Mouse (Mus musculus): Measurements from ENCODE around the gene Eif2ak4.

Gene Eif2ak4

GRCm38 (mm10) chr2:118404336-118404735 lies 15.9 kb downstream of the Eif2ak4 start:
- DNase-seq (ENCODE audit: extremely low read depth, low read depth, low spot score), result no peak

DNA sequence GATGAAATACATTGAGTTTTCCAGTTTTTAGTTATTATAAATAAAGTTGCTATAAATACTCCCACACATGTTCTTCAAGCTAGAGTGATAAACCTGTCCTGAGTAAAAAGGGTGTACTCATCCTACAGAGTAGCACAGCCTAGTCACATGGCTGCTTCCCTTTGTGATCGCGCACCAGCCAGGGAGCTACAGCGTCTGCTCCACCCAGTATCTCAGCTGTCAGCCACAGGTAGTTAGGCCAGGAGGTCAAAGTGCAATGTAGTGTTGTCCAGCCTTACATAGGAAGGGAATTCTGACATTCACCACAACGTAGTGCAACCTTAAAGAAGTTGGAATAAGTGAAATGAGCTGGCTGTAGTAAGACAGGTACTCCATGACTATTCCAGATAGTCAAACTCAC lies 17.1 kb downstream of the Eif2ak4 start:
- DNase-seq (ENCODE audit: extremely low read depth, low read depth, low spot score), result no peak

GRCm38 (mm10) chr2:118406811-118407210 lies 18.4 kb downstream of the Eif2ak4 start:
- no peak for DNase-seq (ENCODE audit: extremely low read depth, low read depth, low spot score)

DNA sequence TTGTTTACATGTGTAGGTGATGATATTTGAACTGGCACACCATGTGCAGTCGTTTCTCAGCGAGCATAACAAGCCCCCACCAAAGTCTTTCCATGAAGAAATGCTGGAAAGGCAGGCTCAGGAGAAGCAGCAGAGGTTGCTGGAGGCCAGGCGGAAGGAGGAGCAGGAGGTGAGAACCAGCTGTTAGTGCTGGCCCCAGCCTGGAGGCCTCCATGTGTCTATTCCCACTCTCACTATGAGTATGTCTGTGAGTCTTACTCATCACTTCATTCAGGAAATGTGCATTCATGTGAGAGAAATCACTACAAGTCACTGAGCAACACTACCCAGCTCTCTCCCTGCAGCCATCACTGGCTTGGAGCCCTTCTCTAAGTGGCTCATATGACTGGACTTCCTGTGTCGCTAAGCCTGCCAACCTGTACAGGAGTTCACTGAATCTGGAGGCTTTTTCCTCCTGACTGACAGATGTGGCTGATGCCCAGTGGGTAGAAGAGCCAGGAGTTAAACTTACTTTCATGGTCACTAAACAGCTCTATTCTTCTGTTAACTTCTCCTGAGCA lies 20.0 kb downstream of the Eif2ak4 start:
- DNase-seq (ENCODE audit: extremely low read depth, low read depth, low spot score), result no peak

- DNase-seq (ENCODE audit: extremely low read depth, low read depth, low spot score), result no peak
Observed at GRCm38 (mm10) chr2:118412821-118413220, 24.4 kb downstream of the Eif2ak4 start.

- no peak for DNase-seq (ENCODE audit: extremely low read depth, low read depth, low spot score)
Observed at GRCm38 (mm10) chr2:118415601-118416355, 27.4 kb downstream of the Eif2ak4 start.

DNA sequence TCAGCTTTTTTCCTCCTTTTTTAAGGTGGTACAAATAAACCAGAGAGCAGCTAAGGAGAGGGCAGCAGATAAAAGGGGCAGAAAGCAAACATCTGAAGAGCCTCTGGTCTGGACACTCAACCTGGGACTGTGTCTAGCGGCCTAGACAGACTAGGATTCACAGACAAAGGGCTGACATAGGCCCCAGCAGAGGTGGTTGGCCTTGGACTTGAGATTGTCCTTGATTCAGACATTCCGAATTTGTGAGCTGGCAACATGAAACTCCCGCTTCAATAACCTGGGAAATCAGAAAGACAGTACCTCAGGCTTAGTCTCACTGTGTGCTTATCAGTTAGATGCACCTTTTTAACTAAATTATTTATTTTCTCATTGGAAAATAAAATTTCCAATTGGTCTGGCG lies 29.7 kb downstream of the Eif2ak4 start:
- DNase-seq (ENCODE audit: extremely low read depth, low read depth, low spot score), result no peak

GRCm38 (mm10) chr2:118421951-118422350 lies 33.5 kb downstream of the Eif2ak4 start:
- no peak for DNase-seq (ENCODE audit: extremely low read depth, low read depth, low spot score)

DNA sequence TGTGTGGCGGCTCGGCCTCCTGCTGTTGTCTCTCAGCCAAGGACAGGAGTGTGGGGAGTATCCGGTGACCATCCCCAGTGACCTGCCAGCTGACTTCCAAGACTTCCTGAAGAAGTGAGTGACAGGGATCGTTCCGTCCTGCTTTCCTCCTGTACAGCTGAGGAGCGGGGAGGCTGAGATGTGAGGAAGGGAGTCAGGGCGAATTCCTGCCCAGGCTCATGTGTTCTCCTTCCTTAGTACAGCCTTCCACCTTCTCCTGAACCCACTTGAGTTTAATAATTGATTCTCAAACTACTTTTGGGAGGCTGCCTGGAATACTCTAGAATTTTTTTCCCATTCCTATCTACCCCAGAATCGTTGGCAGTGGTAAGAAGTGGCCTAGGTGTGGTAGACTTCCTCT lies 34.0 kb downstream of the Eif2ak4 start:
- DNase-seq (ENCODE audit: extremely low read depth, low read depth, low spot score), result no peak

DNA sequence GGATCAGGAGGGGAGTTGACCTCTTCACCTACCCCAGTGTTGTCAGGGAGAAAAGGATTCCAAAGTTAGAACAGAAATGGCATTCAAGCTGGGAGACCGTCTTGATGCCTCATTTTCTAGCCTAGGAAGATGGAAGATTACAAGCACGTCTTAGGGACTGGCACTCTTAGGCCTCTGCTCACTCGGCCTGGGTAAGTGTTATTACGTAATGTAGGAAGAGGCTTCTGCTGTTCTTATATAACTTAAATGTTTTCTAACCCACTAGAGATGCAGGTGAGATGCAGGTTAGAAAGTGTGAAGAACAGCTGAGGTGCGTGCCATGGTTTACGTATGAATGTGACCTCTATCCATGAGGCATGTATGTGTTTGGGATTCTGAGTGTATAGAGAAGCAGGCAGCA lies 39.9 kb downstream of the Eif2ak4 start:
- no peak for DNase-seq (ENCODE audit: extremely low read depth, low read depth, low spot score)

DNA sequence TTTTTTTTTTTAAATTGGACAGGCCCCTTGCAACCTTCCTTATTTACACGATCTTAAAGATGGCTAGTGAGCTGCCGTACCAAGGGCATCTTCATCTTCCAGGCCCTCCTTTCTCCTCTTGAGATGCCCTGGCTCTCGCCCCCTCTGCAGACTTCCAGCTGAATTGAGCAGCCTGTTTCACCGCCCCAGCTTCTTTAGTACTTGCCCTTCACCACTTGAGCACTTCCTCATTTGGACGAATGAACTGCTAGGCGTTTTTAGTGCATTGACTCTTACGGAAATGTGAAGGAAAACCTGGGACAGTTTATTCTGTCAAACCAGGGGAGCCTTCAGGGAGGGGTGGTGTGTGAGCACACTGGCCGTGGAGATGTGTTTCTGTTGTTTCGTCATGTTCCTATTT lies 40.9 kb downstream of the Eif2ak4 start:
- DNase-seq (ENCODE audit: extremely low read depth, low read depth, low spot score), result no peak

DNA sequence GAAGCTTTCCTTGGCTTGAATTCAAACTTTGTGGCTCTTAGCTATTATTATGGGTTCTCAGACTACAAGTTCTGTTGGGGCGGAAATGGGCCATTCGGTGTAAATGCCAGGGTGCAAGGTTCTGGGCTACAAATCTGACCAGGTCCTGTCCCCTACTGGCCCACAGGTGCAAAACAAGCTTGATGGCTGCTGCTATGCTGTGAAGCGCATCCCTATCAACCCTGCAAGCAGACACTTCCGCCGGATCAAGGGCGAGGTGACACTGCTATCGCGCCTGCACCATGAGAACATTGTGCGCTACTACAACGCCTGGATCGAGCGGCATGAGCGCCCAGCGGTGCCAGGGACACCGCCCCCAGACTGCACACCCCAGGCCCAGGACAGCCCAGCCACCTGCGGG lies 42.2 kb downstream of the Eif2ak4 start:
- no peak for DNase-seq (ENCODE audit: extremely low read depth, low read depth, low spot score)

DNA sequence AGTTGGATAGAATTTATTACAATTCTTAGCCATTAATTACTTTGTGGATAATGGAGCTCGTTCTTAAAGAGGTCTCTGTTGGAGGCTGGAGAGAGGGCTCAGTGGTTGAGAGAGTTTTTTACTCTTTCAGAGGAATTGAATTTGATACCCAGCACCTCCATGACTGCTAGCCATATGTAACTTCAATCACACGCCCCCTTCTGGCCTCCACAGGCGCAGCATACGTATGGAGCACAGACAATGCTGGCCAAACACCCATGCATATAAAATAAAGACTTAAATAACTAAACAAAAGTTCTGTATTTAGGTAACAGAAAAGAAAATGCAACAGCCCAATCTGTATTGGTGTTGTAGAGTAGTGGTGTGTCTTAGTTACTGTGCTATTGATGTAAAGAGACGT lies 43.2 kb downstream of the Eif2ak4 start:
- DNase-seq (ENCODE audit: extremely low read depth, low read depth, low spot score), result no peak

DNA sequence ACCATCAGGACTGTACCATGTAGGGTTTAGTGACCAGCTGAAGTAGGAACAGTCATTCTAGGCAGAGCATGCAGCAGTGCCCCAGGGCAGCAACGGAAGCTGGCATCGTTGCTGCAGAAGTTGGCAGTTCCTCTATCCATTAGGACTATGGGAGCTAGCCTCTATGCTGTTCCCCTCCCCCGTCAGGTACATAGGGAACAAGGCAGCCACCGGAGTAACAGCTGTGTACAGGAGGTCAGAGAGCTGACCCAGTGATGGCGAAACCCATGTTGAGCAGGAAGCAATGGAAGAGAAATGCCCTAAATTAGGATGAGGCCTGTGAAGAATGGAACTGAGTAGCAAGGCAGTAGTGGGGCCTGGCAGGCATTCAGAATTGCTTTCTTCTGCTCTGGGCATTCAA lies 53.8 kb downstream of the Eif2ak4 start:
- DNase-seq (ENCODE audit: extremely low read depth, low read depth, low spot score), result no peak

DNA sequence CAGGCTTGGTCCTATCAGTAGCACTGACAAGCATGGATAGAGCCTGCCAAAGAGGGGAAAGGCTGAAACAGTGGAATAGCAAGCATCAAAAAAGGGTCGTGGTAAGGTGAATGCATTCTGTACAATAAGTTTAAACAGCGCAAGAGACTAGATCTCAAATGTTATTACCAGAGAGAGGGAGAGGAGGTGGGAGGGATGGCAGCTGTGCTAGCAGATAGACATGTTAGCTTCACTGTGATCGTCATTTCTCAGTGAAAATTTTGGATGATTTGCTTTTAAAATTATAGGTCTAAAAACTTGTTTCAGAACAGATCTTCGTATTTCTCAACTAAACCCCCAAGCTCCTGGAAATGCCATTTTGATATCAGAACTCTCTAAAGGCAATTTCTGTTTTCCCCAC lies 54.3 kb downstream of the Eif2ak4 start:
- no peak for DNase-seq (ENCODE audit: extremely low read depth, low read depth, low spot score)

DNA sequence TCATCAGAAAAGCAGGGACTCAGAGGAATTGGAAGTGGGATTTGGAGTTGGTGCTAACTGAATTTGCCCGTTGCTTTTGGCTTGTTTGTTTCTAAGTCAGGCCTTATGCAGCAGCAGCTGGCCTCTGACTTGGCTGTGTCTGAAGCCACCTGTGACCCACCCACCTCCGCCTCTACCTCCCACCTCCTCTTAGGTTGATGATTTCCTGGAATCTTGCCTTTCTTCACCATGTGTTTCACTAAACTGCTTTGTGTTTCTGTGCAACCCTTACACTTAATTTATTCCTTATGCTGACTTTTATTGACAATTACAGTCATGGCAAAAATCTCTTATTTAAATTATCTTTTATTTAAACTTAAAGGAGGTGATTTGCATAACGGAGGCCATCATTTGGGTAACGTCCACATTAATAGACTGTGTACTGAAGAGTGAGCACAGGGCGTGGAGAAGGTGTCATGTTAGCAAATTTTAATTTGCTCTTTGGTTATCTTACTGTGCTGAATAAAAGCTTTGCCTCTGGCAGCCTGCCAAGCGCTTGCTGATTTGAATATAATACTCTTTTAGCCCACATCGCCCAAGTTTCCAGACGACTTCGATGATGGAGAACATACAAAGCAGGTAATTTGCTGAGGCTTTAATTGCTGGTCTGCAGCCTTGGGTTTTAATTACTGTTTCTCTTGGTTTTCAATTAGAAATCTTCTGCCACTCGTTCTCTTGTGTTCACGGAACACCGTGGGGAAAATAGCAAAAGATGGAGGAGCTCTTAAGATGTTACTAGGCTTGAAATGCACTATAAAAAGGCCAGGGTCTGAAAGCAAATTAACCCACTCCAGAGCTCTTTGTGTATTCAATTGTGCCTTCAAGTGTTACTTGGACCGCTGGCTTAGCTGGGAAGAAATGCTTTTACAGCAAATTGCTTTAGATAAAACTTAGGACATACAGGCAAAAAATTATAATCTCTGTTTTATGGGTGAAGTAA lies 57.6 kb downstream of the Eif2ak4 start:
- DNase-seq (ENCODE audit: extremely low read depth, low read depth, low spot score), result no peak

- DNase-seq (ENCODE audit: extremely low read depth, low read depth, low spot score), result no peak
Observed at GRCm38 (mm10) chr2:118448181-118448580, 59.8 kb downstream of the Eif2ak4 start.

DNA sequence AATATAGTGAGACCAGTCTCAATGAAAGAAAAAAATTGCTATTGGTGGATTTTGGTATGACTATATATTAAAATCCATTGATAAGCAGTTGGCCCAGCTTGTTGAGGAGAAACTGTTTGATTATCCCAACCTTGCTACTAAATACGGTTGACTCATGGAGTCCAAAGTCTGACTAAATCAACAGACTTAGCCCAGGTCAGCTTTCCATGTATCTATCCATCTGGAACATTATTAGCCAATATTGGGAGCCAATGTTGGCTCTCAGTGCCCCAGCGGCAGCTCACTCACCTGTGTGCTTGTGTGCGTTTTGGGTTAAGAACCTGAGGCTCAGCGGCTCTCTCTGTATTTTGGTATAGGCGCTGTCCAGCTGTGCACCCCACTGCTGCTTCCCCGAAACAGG lies 62.6 kb downstream of the Eif2ak4 start:
- DNase-seq (ENCODE audit: extremely low read depth, low read depth, low spot score), result no peak

DNA sequence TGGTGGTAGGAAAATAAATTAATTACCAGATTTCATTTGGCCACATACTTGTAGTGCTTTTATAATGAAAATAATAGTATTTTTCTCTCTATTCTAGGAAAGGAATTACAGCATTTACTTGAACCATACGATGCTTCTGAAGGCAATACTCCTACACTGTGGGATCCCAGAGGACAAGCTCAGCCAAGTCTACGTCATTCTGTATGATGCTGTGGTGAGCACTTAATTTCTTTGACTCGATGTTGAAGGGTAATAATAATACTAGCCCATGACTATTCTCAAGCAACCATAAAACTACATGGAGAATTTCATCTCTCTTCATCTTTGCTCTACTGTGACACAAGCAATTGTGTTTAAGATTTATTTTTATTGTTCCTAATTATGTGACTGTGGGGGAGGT lies 68.6 kb downstream of the Eif2ak4 start:
- no peak for DNase-seq (ENCODE audit: extremely low read depth, low read depth, low spot score)

GRCm38 (mm10) chr2:118457463-118458261 lies 69.2 kb downstream of the Eif2ak4 start:
- no peak for DNase-seq (ENCODE audit: extremely low read depth, low read depth, low spot score)

All from fat pad, adult 2 months (tissue).